Mouse (Mus musculus) WW6 (cell line): ENCODE results near the gene Chmp4b.

Experiments used
- DNase-seq: peaks from one replicate; pipeline ENCODE4 v3.0.0-alpha.2; 2013; ENCODE audit warnings: low read depth, low spot score

Gene Chmp4b

DNA sequence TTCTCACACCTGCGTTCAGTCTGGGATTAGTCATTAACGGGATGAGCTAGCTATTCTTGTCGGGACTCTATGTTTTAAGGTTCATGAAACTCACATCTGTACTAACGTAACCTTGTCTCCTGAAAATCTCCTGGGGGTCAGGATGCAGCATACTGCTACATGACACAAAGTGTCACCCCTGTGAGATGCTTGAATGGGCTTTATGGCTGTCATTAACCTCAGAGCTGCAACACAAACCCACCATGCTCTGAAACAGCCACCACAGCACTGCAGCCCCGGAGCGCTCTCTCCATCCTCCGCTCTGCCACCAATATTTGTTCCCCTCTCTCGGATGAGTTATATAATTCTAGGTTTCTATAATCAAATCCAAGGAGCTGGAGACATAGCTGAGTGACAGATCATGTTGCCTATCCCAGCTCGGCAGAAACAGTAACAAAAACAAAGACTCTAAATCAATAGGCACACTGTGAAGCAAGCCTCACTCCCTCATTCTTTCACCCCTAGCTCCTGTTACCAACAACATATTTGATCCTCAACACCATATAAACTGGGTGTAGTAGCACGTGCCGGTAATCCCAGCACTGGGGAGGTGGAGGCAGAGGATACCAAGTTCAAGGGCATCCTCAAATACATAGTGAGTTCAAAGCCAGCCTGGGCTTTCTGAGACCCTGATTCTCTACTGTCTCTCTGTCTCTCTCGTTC, 67.5 kb downstream of the Chmp4b start:
- no peak for DNase-seq

DNA sequence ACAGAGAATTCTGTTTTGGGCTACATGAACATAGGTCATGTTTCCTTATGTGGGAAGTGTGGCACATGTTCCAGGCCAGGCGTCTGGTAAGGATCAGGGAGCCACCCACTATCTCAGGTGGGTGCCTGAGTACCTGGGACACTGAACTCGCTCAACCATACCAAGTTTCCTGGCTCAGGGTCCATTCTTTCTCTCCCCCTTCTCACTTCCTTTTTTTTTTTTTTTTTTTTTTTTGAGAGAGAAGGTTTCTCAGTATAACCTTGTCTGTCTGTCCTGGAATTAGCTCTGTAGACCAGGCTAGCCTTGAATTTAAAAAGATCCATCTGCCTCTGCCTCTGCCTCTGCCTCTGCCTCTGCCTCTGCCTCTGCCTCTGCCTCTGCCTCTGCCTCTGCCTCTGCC, 68.8 kb downstream of the Chmp4b start:
- no peak for DNase-seq

- no peak for DNase-seq
Measured at GRCm38 (mm10) chr2:154723473-154723872, 72.0 kb downstream of the Chmp4b start.

DNA sequence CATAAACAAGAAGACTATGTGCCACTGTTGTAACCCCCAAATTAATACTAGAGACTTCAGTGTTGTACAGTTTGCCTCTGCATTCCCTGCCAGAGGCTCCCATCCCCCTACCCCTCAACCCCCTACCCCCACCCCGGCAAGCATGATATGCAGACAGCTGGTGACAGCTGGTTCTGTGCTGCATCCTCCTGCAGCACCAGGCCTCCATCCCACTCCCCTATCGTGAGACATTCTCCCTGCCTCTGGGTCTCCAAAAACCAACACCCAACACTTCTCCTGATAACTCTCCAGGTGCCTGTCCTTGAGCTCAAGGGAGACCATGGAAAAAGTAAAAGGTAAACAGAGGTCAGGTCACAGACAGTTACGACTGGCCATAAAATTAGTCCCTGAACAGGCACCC, 78.2 kb downstream of the Chmp4b start:
- no peak for DNase-seq

- DNase-seq = no peak
Measured at GRCm38 (mm10) chr2:154730841-154731240, 79.3 kb downstream of the Chmp4b start.

DNA sequence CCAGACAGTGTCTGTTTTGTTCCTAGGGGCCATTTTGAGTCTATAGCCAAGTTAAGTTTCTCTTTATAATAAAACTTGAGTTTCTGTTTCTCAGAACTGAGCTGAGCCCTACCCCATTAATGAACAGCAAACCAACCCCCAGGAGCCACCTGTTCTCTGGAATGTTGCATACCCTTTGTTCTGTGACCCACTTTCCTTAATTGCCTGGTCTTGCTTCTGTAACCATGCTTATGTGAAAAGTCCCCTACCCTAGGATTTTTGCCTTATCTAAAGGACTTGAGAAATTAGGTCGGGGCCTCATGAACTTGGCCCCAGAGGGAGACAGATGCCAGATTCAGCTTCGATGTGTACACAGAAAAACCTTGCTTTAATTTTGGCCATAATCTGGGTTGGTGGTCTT, 80.4 kb downstream of the Chmp4b start:
- DNase-seq = no peak

DNA sequence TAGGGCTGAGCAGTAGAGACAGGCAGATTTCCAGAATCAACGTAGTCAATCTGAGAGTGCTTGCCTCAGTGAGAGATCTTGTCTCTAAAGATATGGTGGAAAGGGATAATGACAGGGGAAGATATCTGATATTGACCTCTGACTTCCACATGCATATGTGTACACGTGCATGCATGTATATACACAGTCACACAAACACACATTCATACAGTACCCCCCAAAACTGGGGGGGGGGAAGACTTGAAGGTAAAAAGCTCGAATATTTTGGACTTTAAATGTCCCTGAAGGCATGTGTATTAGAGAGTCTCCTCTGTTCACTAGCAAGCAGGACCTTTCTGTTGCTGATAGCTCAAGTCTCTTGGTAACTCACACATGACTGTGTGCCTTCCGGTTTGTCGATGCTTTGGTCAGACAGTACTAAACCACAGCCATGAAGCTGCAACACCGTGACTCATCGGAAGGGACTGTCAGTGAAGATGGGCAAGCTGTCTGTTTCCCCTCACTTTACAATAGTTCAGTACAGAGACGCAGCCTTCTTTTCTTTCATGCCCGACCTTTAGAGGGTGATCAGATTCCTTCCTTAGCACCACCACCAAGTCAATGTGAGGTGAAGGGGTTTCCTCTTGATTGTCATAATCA, 81.1 kb downstream of the Chmp4b start:
- DNase-seq = no peak

GRCm38 (mm10) chr2:154734977-154735376, 83.5 kb downstream of the Chmp4b start:
- no peak for DNase-seq

GRCm38 (mm10) chr2:154735416-154735815, 83.9 kb downstream of the Chmp4b start:
- DNase-seq = no peak

DNA sequence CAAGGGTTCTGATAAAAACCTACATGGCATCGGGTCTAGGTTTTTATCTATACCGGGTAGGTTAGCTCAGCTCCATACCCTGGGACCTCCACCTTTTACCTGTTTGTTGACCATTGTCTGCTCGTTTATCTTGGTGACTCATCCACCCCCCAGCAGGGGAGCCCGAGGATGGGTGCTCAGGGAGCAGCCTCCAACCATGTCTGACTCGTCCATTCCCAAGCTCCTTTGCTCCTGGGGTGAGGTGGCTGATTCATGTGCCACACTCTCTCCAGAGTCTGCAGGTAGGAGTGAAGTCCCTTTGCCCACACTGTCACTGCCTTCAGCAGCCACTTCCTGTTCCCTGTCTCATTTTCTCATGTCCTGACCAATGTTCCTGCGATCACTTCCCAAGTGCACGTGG, 84.5 kb downstream of the Chmp4b start:
- no peak for DNase-seq

DNA sequence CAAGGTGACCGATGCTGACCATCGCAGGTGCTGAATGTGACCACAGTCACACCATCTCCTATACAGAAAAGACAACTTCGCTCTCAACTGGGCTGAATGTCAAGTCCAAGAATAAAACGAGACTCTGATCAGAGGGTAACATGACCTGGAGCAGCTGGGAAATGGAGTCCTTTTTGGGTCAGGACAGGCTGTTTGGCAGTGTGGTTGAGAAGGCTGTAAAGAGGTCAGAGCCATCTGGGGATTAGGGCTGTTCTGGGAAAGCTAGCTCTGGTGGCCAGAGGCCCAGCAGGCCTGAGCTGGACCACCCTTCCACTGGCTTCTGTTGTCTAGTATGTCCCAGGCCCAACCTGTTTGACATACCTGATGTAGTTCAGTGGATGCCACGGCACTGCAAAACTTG, 87.1 kb downstream of the Chmp4b start:
- DNase-seq = no peak

DNA sequence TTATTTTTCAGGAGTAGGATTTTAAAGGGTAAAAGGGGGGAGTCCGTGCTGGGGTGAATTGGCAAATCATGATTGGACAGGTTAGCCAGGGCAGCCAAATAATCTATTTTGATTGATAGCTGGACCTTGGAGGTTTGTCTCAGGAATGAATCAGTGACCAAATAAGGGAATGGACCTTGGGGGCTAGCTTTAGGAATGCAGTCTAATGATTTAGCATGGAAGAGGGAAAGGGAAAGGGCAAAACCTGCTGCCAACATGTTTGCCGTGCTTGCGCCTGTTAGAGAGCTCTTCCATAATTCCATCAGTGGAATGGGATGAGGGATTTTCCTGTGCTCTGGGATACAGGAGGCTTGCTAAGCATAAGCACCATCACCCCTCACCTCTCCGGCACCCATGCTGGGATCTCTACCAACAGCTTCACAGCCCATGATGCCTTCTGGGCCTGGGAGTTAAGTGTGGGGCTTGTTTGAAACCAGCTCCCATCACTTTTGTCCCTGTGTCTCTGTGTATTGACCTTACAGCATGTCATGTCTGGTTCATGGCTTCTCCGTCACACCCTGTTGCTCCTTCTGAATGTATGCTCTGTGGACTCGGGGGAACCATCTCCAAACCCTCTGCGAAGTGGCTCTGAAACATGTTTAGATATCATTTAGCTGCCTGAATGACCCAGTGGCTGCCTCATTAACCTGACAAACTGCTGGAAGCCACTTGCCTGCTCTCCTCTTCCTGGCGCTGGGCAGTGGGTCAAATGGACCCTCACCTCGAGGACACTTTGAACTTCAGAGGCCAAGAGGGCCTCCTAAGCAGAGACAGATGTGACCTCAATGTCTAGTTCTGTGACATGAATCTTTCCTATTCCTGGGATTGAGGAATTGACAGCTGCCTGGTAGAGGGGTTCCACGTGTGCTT, 91.7 kb downstream of the Chmp4b start:
- no peak for DNase-seq

- no peak for DNase-seq
Measured at GRCm38 (mm10) chr2:154743915-154744314, 92.4 kb downstream of the Chmp4b start.
